Mouse (Mus musculus) G1E-ER4 (cell line): ENCODE measurements around the gene Shisa5. TPM values are rescaled to one million over a fixed set of nuclear protein-coding genes. Genes with fewer than 3 reads are reported as not detected.

Experiments used
- GATA1 ChIP-seq: IDR thresholded peaks from one replicate; pipeline ENCODE4 v1.8.0; 2012; ENCODE audit warnings: low read length, inconsistent platforms
- polyA plus RNA-seq: library from polyadenylated mRNA; stranded (reverse); fragments of >175 nt; gene quantifications from 2 replicates; pipeline ENCODE4 v1.2.3, GENCODE M21; 2012

Gene Shisa5
- polyA plus RNA-seq, 1 experiment = 305 TPM

DNA sequence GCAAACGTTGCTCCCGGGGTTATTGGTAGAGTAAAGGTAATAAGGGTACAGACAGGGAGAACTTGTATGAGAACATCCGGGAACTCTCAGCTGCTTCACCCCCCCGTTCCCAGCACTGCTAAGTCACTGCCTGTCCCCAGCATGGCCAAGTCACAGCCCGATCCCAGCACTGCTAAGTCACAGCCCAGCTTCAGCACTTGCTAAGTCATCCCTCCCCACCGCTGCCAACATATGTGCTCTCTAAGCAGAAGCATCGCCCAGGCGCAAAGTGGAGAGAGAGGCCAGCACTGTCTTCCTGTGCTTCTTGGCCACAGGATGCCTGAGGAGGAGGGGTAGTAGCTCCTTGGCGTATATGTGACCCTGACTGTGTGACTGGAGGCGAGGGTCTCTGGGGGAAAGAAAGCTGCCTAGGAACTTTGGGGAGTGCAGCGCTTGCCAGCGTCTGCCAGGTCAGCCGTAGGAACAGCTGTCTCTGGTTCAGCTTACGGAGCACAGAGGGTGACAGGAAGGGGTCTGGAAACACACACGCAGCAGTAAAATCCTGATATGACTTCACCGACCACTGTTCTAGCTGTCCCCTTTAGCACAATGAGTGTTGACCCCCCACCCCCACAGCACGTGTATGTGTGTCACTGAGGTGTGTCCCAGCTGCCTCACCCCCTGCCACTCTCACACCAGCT, 28.6 kb upstream of the Shisa5 start:
- TF ChIP-seq GATA1 = no peak

DNA sequence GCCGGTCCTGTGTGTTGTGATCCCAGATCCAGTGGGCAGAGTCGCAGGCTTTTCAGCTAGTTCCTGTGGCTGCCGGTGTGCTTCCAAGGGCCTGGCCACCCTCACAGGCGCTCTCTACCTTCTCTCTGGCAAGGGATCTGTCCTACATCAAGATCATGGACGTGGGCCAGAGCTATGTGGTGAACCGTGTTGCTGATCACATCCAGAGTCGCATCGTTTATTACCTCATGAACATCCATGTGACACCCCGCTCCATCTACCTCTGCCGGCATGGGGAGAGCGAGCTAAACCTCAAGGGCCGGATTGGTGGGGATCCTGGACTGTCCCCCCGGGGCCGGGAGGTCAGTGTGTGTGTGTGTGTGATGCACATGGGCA, 28.1 kb upstream of the Shisa5 start:
- no peak for TF ChIP-seq GATA1

DNA sequence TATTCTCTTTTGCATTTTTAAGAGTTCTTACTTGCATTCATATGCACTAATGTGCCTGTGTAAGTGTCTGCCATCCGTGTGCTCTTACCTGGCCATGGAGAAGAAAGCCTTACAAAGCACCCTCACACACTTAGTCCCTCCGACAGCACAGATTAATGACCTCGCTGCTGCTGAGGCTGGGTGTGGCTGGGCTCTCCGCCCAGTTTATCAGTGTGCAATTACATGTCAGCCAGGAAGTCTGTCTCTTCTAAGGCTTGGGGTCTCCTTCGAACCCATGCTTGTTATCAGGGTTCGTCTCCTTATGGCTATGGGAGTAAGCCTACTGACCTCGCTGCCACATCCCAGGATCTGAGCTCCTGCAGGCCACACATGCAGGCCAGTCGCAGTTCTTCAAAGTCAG, 23.0 kb upstream of the Shisa5 start:
- TF ChIP-seq GATA1 = no peak

DNA sequence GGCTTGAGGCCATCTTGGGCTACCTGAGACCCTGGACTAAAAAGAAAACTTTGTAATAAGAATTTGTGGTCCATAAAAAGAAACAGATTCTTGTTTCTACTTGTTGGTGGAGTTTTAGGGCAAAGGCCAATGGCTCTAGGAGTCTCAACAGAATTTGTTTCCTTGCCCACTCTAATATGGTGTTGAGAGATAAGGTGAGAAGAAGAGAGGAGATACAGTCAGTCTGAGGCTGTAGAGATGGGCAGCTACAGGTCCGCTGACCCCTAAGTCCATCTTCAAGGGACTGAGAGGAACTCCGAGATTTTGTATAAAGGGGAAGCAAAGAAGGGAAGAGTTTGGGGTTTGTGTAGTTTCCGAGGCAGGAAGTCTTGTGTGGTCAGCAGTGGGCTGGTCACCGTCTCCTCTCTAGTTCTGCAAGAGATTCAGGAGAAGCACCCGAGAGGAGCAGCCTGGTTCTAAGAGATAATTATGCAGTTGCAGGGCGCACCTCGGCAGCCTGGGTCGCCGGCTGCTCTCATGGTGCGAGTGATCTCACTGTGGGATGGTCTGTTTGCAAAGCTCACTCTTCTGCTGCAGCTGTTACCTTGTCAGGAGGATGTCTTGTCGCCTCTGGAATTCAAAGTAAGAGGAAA, 21.3 kb upstream of the Shisa5 start:
- no peak for TF ChIP-seq GATA1

DNA sequence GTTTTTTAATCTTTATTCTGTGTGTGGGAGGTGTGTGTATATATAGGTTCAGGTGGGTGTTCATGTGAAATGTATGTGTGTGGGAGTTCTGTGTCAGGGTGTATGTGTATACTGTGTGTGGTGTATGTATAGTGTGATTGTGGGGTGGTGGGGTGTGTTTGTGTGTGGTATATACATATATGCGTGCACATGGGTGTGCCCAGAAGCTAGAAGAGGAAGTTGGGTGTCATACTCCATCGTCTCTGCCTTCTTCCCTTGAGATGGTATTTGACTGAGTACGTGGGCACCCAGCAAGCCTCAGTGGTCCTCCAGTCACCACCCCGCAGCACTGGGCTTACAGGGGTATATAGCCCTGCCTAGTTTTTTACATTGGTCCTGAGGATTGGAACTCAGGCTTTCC, 16.9 kb upstream of the Shisa5 start:
- TF ChIP-seq GATA1 = no peak

DNA sequence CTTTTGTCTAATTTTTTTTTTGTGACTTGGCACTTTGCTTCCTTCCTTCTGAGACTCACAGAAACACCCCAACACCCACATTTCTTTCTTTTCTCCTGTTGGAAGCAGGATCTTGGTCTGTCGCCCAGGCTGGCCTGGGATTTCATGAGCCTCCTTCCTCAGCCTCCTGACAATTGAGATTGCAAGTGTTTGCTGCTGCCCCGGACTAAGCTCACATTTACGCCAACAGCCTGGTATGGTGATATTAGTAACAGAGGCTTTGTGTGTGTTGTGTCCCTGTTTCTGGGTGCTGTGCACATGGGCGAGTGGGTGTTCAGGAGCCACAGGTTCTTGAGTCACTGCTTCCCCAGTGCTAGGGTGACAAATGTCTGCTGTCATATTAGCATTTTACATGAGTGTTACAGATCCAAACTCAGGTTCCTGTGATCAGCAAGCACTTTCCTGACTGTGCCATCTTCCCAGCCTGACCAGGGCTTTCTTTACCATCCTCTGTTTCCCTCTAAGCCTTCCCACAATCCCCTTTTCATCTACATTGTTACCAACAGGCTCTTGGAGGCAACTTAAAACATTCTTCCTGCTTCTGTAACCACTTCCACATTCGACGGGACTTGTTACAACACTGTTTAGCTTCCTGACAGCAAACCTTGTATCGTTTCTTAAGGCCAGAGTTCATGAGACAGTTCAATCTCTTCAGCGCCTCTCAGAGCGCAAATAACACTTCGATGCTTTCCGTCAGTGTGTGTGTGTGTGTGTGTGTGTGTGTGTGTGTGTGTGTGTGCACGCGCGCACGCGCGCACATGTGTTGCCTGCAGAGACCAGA, 15.3 kb upstream of the Shisa5 start:
- no peak for TF ChIP-seq GATA1

DNA sequence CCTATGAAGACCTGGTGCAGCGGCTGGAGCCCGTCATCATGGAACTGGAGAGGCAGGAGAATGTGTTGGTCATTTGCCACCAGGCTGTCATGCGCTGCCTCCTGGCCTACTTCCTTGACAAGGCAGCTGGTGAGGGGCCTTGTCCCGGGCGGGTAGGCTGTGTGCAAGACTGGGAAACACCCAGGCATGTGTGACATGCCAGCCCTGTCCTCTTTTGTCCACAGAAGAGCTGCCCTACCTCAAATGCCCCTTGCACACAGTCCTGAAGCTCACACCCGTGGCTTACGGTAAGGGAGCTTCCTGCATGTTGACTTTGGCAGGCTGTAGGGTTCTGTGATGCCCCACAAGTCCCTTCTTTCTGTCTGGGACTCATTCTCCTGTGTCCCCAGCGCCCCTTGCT, 10.8 kb upstream of the Shisa5 start:
- TF ChIP-seq GATA1 = no peak

DNA sequence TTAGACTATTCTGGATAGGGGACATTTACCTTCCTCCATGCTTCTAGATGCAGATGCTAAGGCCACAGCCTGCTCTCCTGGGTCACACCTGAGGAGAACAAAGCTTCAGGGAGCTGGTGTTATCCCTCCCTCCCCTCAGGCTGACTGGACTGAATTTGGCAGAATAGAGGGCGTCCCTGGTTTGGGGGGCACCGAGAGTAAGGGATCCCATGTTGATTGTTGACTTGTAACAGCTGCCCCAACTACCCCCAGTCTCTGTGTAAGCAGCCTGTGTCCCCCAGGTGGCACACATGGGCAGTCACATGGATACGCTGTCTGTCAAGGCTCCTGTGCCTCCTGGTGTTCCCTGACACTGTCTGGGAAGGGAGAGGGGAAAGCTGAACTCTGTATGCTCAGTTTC, 9.9 kb upstream of the Shisa5 start:
- TF ChIP-seq GATA1 = no peak

DNA sequence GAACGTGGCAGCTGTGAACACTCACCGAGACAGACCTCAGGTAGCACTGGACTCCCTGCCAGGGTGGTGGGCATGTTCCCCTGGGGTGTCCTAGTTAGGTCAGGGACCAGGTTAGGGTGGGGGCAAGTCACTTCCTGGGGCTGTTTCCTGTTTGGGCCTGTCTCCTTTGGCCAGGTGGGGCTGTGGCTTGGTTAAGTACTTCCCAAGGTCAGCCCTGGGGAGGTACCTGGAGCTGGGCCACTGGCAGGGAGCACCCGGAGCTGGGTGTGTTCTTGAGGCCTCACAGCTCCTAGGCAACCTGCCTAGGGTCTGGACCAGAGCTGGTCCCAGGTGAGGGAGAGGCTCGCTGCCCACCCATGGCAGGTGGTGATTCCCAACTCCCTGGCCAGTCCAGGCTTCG, 9.4 kb upstream of the Shisa5 start:
- TF ChIP-seq GATA1 = no peak

DNA sequence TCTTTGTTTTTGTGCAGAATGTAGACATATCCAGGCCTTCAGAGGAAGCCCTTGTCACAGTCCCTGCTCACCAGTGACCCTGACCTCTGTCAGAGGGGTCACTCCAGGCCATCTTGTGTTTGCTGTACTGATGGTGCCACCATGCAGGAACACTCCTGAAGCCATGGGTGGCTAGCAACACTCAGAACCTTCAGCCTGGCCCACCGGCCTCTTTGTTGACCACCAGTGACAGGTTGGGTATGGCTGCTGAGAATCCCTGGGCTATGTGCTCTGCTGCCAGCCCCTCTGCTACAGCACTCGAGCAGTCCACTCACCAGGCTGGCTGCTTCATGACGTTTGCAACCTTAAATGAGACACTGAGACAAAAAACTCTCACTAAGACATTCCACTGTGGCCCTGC, 8.1 kb upstream of the Shisa5 start:
- no peak for TF ChIP-seq GATA1

DNA sequence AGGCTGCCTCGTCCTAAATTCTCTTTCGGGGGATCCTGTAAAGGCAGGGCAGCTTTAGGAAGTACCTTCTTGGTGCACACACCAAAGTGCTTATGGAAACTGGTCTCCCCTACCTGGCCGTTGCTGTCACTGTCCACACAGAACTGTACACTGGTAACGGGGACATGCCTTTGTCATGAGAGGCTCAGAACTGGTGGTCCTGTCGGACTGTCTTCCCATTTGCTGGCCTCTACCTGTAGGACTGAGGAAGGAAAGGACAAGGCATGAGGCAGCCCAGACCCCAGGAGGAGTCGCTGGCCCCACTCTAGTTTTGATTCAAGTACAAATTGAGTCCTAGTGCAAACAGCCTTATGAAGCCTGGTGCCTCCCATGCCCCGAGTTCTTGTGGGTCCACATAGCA, 7.4 kb upstream of the Shisa5 start:
- no peak for TF ChIP-seq GATA1

DNA sequence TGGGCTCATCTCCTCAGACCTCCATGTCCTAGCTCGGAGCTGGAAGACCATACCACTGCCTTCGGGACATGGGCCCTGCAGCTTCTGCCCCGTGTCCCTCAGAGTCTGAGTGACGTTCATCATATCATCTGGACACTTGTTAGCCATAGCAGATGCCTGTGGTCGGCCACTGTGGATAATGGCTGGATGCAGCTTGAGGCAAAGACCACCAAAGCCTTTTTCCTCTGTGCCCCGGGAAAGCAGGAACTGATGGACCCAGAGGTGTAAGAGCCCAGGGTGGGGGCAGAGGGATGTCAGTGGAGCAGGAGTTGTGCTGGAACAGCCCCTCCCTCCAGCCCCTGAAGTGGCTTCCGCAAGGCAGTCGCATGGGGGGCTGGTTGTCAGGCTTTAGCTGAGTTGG, 6.7 kb upstream of the Shisa5 start:
- TF ChIP-seq GATA1 = no peak

DNA sequence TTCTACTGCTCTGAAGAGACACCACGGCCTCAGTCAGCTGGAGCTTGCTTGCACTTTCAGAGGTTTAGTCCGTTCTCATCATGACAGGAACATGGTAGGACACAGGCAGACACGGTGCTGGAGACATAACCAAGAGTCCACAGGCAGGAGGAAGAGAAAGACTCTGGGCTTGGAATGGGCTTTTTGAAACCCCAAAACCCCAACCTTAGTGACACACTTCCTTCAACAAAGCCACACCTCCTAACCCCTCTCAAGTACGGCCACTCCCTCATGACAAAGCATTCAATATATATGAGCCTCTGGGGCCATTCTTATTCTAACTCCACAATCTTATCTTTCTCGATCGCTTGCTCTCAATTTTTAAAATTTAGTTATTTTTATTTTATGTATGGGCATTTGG, 5.9 kb upstream of the Shisa5 start:
- TF ChIP-seq GATA1 = no peak

DNA sequence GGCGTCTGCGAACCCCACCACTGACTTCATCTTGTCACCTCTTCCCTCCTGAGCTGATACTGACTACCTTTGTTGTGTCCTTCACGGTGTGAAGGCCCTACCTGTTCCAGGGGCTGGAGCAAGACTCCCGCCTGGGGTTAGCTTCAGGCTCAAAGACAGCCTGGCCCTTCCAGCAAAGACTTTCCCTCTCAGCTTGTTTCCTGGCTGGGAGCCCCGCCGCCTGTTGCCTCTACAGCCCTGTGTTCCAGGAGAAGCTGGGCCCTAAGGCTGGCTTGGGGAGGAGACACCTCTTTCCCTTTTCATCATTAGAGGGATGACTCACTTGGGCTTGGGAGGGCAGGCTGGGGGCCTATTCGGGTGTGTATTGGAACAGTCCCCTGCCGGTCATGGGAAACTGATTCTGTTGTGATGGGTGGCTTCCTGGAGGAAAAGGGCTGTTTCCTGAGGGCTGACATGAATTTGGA, 568 bp downstream of the Shisa5 start:
- no peak for TF ChIP-seq GATA1

DNA sequence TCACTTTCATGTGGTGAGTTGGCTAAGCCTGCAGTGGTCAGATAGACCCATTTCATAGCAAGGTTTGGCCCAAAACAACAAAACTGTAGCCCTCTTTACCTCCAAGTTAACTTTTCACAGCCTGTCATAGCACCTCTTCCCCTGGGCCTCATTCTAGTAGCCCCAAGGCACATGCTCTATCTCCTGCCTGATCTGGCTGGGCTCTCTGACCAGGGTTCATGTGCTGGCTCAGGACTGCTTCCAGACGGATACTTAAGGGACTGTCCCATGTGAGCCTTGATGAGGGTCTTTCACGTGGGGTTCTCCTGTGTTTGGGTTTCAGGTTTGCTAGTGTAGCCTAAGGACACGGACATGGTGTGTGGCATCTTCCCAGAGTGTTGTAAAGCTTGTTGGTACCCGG, 1.3 kb downstream of the Shisa5 start:
- no peak for TF ChIP-seq GATA1

DNA sequence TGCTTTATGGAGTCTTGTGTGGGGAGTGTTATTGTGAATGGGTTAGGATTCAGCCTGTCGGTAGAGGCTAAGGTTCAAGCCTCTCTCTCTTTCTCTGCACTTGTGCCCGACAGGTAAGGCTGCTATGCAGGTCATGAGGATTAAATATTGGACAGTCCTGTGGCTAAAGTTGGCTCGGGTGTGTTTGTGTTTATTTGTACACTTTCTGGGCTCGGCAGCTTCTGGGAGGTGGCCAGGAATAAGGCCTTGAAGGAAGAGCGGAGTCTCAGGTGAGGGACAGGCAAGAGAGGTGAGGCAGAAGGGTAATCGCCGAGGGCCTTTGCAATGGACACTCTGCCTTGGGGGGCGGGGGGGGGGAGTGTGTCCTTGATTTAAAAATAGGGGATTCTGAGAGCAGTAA, 1.9 kb downstream of the Shisa5 start:
- TF ChIP-seq GATA1 = no peak

DNA sequence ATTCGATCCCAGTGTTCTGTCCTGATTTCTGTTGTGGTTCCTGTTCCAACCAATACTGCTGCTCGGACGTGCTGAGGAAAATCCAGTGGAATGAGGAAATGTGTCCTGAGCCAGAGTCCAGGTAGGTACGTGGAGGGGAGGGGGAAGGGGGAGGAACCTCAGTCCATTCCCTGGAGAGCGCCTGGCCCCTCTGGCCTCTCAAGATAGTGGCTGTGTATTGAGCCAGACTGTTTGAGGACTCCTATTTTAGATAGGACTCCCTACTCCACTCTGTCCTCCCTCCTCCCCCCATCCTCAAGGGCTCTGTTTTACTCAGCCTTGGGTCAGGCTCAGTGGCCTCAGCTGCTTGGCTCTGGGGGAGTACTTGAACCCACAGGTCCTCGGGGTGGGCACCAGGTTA, 2.5 kb downstream of the Shisa5 start:
- TF ChIP-seq GATA1 = no peak
